Mouse (Mus musculus): ENCODE data around the gene Colgalt1.

DNA sequence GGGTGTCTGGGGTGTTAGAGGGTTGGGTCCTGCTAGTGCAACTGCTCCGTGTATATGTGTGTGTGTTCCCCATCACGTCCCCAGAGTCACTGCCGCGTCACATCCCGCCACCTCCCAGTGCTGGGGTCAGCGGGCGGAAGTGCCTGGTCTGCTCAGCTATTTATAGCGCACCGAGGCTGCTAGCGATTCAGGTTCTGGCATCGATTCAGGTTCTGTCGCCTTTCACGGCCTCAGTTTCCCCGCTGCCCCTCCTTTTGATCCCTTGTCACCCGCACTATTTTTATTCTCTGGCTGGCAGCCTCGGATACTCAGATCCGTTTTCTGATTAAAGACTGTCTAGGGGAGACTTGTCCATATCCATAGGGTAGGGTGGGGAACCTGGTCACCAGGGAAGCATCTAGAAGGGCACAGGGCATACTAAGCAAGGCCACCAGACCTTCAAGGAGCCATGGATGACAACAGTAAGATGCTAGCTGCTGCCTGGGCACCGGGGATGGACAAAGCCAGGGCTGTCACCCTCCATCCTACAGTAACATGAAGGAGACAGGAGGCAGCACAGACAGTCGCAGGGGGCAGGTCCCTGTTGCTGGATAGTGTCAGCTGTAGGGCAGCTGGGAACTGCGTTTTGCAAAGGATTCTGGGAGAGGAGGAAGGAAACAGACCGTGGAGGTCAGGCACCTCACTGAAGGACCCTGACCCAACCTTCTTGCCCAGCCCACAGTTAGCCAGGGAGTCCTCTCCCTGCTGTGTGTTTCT is 57.6 kb downstream of the Colgalt1 start:
- TF ChIP-seq CTCF (IDR thresholded peaks at IDR 0.05; ENCODE audit: borderline replicate concordance, extremely low read depth, insufficient read depth, insufficient read length) (no peak), POLR2A (IDR thresholded peaks at IDR 0.05; ENCODE audit: borderline replicate concordance, extremely low read depth, insufficient read depth, insufficient read length, poor library complexity, severe bottlenecking) (no peak)

Data from brain, embryonic 14.5 days (tissue).